Mouse (Mus musculus) forebrain, embryonic 15.5 days (tissue): Measurements from ENCODE around the gene Atp2c1. TPM values are rescaled to one million over a fixed set of nuclear protein-coding genes. Genes with fewer than 3 reads are reported as not detected.
A peak's percentile ranks its signal among the peaks of the same experiment; 100 is the strongest.

Experiments used
- ATAC-seq: fragments of 200-750 bp; cut with Nextera tagmentation; replicated peaks from 2 replicates; pipeline ENCODE4 v1.8.0; 2017; ENCODE audit warnings: mild to moderate bottlenecking, moderate TSS enrichment, moderate library complexity
- H3K27ac ChIP-seq: fragments of 300-500 bp; sonication (generic); replicated peaks from 2 replicates; pipeline ENCODE4 v1.5.1; 2015; ENCODE audit warnings: mild to moderate bottlenecking, inconsistent platforms
- H3K27me3 ChIP-seq: fragments of 300-500 bp; sonication (generic); 2 replicates; pipeline ENCODE4 v1.6.1; 2015; ENCODE audit warnings: inconsistent platforms
- H3K36me3 ChIP-seq: fragments of 300-500 bp; sonication (generic); 2 replicates; pipeline ENCODE4 v1.6.1; 2015; ENCODE audit warnings: mild to moderate bottlenecking, inconsistent platforms
- H3K4me1 ChIP-seq: fragments of 300-500 bp; sonication (generic); 2 replicates; pipeline ENCODE4 v1.6.1; 2015; ENCODE audit warnings: inconsistent platforms
- H3K4me2 ChIP-seq: fragments of 300-500 bp; sonication (generic); replicated peaks from 2 replicates; pipeline ENCODE4 v1.6.1; 2015; ENCODE audit warnings: mild to moderate bottlenecking, inconsistent platforms
- H3K4me3 ChIP-seq: fragments of 300-500 bp; sonication (generic); 2 replicates; pipeline ENCODE4 v1.5.1; 2015; ENCODE audit warnings: mild to moderate bottlenecking, inconsistent platforms
- H3K9ac ChIP-seq: fragments of 300-500 bp; sonication (generic); replicated peaks from 2 replicates; pipeline ENCODE4 v1.6.1; 2015; ENCODE audit warnings: mild to moderate bottlenecking, inconsistent platforms
- H3K9me3 ChIP-seq: fragments of 300-500 bp; sonication (generic); 2 replicates; pipeline ENCODE4 v1.6.1; 2016; ENCODE audit warnings: inconsistent platforms
- WGBS: fragments of 180-500 bp; shearing (Covaris S2); methylation state at CpG from one replicate; pipeline ENCODE4 v1.1.7; 2015; ENCODE audit warnings: mixed read lengths; 5-methylcytosine and 5-hydroxymethylcytosine counted together
- polyA plus RNA-seq: library from polyadenylated mRNA; unstranded; fragments of >200 nt; fragmentation: Nextera tagmentation; extraction: Ambion mirVana; gene quantifications from 2 replicates; pipeline ENCODE4 v1.2.1, GENCODE M21; 2015

The Atp2c1 gene
- polyA plus RNA-seq, 1 experiment from 2014 or later: 95.0 TPM

- 84% methylated on average over 4 of the region's 4 CpGs for WGBS
- Histone ChIP-seq H3K36me3 (no peaks in the 10 kb centered on the region), H3K9me3 (no peaks in the 10 kb centered on the region), H3K27ac (no peak overlapping the region), H3K4me2 (no peak overlapping the region), H3K27me3 (no peaks in the 10 kb centered on the region), H3K4me3 (no peak overlapping the region), H3K9ac (no peak overlapping the region), H3K4me1 (peaks cover 10% of the 10 kb centered on the region)
- no peak for ATAC-seq
Observed at GRCm38 (mm10) chr9:105482715-105483510, 44.2 kb downstream of the Atp2c1 start.

- H3K36me3 ChIP-seq: no peaks in the 10 kb centered on the region
- no peak for ATAC-seq
- H3K27me3 ChIP-seq: no peaks in the 10 kb centered on the region
- H3K9ac ChIP-seq: no peak overlapping the region
- 60% methylated on average over 4 of the region's 4 CpGs for WGBS
- no peak overlapping the region for H3K27ac ChIP-seq
- no peaks in the 10 kb centered on the region for H3K9me3 ChIP-seq
- no peak overlapping the region for H3K4me3 ChIP-seq
- H3K4me2 ChIP-seq: no peak overlapping the region
- H3K4me1 ChIP-seq: peaks cover 10% of the 10 kb centered on the region
Observed at GRCm38 (mm10) chr9:105482070-105482469, 45.0 kb downstream of the Atp2c1 start.

- WGBS: 74% methylated on average over 3 of the region's 3 CpGs
- Histone ChIP-seq H3K4me3 (no peak overlapping the region), H3K27ac (no peak overlapping the region), H3K27me3 (no peaks in the 10 kb centered on the region), H3K36me3 (no peaks in the 10 kb centered on the region), H3K4me2 (no peak overlapping the region), H3K9me3 (no peaks in the 10 kb centered on the region), H3K9ac (no peak overlapping the region), H3K4me1 (0 out of 2 replicates have a peak, but pooled peaks cover 4% of the 10 kb centered on the region)
- no peak for ATAC-seq
Observed at GRCm38 (mm10) chr9:105476134-105476533, 51.0 kb downstream of the Atp2c1 start.

GRCm38 (mm10) chr9:105474910-105475309 is 52.2 kb downstream of the Atp2c1 start:
- no peaks in the 10 kb centered on the region for H3K9me3 ChIP-seq
- no peak overlapping the region for H3K9ac ChIP-seq
- H3K4me2 ChIP-seq: no peak overlapping the region
- H3K4me1 ChIP-seq: 0 out of 2 replicates have a peak, but pooled peaks cover 4% of the 10 kb centered on the region
- H3K4me3 ChIP-seq: no peak overlapping the region
- WGBS: 88% methylated on average over 3 of the region's 3 CpGs
- H3K27me3 ChIP-seq: no peaks in the 10 kb centered on the region
- no peak overlapping the region for H3K27ac ChIP-seq
- H3K36me3 ChIP-seq: no peaks in the 10 kb centered on the region
- ATAC-seq: no peak

GRCm38 (mm10) chr9:105467787-105468186 is 59.3 kb downstream of the Atp2c1 start:
- no peak for ATAC-seq
- H3K27ac ChIP-seq: no peak overlapping the region
- peaks cover 27% of the 10 kb centered on the region for H3K36me3 ChIP-seq
- over 99% methylated on average over 3 of the region's 3 CpGs for WGBS
- H3K27me3 ChIP-seq: no peaks in the 10 kb centered on the region
- H3K4me3 ChIP-seq: no peak overlapping the region
- H3K9ac ChIP-seq: no peak overlapping the region
- H3K4me2 ChIP-seq: no peak overlapping the region
- no peaks in the 10 kb centered on the region for H3K4me1 ChIP-seq
- H3K9me3 ChIP-seq: no peaks in the 10 kb centered on the region

DNA sequence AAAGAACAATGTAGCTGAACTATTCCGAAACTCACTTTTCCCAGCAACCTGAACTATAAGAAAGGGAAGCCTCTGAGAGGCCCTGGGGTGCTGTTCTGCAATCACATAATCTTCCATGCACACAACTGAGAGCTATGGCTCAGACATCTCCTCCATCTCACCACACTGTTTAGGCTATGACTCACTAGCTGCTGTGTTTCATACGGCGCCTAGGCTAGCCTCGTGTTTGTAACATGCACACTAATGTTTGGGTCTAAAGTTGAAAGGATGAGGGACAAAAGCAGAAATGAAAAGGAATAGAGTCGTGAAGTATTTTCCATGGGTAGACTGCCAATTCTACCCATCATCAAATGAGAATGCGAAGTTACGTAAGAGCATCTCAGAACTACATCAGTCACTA is 65.6 kb downstream of the Atp2c1 start:
- Histone ChIP-seq H3K4me1 (no peaks in the 10 kb centered on the region), H3K9ac (no peak overlapping the region), H3K27me3 (no peaks in the 10 kb centered on the region), H3K4me3 (no peak overlapping the region), H3K36me3 (peaks cover 47% of the 10 kb centered on the region), H3K9me3 (no peaks in the 10 kb centered on the region), H3K4me2 (no peak overlapping the region), H3K27ac (no peak overlapping the region)
- 93% methylated on average over 7 of the region's 7 CpGs for WGBS
- ATAC-seq: no peak

DNA sequence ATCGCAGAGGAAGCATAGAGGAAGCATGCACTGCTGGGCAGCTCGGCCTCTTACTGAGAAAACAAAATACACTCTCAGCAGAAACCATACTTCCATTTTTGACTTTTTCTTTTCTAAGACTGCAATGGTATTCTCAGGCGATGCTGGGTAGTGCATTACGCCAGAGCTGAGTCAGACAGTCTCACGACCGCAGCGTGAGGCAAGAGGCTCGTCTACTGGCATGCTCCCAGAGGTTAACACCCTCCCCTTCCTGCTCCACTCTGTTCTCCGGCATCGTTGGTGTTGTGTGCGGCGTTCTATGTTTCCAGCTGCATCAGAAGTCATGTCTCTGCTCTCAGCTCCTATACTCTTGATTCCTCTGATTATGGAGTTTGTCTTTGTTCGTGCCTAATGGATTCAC is 68.1 kb downstream of the Atp2c1 start:
- Histone ChIP-seq H3K9me3 (no peaks in the 10 kb centered on the region), H3K27ac (no peak overlapping the region), H3K9ac (no peak overlapping the region), H3K4me1 (no peaks in the 10 kb centered on the region), H3K4me3 (no peak overlapping the region), H3K27me3 (no peaks in the 10 kb centered on the region), H3K36me3 (peaks cover 48% of the 10 kb centered on the region), H3K4me2 (no peak overlapping the region)
- WGBS: 95% methylated on average over 13 of the region's 13 CpGs
- no peak for ATAC-seq

DNA sequence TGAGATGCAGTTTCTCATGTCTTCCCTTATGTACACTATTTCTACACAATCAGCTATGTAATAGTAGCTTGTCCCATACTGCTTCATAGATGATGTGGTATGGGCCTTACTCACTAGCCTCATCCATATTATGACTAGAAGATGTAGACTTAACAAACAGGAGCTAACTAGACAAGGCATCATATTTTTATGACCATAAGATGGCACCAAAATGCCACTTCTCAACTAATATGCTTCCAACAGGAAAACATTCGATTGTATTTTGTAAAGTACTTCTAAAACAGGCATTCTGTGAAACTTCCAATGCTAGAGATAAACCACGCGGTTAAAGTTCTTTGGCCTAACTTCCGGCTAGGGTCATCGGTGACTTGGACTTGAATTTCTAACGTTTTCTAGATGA is 118.6 kb downstream of the Atp2c1 start:
- WGBS: 94% methylated on average over 6 of the region's 6 CpGs
- no peak overlapping the region for H3K4me3 ChIP-seq
- ATAC-seq: no peak

DNA sequence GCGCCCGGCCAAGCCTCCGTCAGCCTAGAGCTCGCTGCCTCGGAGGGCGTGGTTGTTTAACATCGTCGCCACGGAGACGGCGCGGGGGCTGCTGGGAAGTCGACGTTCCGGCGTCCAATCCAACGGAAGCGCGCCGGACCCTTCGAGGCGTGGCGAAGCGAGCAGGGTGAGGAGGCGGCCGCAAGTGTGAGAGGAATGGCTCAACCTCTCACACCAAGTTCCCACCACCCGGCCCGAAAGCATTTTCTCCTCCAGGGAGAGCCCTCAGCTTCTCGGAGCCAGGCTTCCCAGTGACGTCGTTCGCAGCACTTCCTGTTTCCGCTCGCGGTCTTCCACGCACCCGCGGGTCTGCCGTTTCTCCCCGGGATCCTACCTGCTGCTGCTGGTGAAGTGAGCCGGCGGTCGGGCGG is 131.9 kb downstream of the Atp2c1 start, which contains the start of the genes Aste1 and Nek11:
Gene Aste1, plus strand, starts transcription at position 175 of the 410 bp plus-strand sequence.
Gene Nek11, minus strand, starts transcription at position 307 of the 410 bp plus-strand sequence.
- Histone ChIP-seq H3K36me3 (peaks cover 14% of the 10 kb centered on the region; the same call in 1 of the 2 replicates), H3K4me2 (peak within 1 kb of the TSS; percentile 81), H3K9ac (peak within 1 kb of the TSS; percentile 70), H3K27ac (peak within 1 kb of the TSS; percentile 90), H3K9me3 (no peaks in the 10 kb centered on the region), H3K27me3 (no peaks in the 10 kb centered on the region; the same call in 1 of the 2 replicates), H3K4me1 (peaks cover 35% of the 10 kb centered on the region), H3K4me3 (peak within 1 kb of the TSS; percentile 88)
- peak; percentile 97 for ATAC-seq
- under 1% methylated on average over 44 of the region's 44 CpGs for WGBS

More for the DNA sequence above, 118.6 kb downstream of the Atp2c1 start:
- Histone ChIP-seq H3K4me2 (no peak overlapping the region), H3K9ac (no peak overlapping the region), H3K27me3 (no peaks in the 10 kb centered on the region), H3K4me1 (no peaks in the 10 kb centered on the region), H3K36me3 (peaks cover 36% of the 10 kb centered on the region), H3K27ac (no peak overlapping the region), H3K9me3 (no peaks in the 10 kb centered on the region)

DNA sequence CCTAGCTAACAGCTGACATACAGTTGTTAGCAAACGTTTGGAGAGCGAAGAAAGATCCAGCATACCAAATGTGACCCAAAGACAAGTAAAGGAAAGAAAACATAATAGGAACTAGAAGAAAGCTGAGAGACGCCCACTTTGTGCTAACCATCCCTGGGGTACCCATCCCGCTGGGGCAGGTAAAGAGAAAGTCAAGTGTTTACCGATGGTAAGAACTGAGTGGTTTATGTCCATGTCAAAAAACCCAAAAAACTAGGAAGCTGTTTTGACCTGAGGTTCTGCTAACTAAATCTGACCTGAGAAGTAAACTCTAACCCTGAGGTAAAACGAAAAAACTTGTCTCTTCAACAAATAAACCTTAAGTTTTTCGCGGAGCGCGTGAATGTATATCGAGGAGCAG is 132.4 kb downstream of the Atp2c1 start:
- ATAC-seq: 0 out of 2 replicates have a peak, but pooled peaks have one; percentile 20
- H3K27ac ChIP-seq: no peak overlapping the region

GRCm38 (mm10) chr9:105390616-105391015 is 136.5 kb downstream of the Atp2c1 start:
- 73% methylated on average over 4 of the region's 5 CpGs for WGBS
- no peaks in the 10 kb centered on the region; the same call in 1 of the 2 replicates for H3K27me3 ChIP-seq
- no peak for ATAC-seq

More for the DNA sequence above, 132.4 kb downstream of the Atp2c1 start:
- WGBS: 18% methylated on average over 11 of the region's 11 CpGs
- Histone ChIP-seq H3K27me3 (no peaks in the 10 kb centered on the region; the same call in 1 of the 2 replicates), H3K9me3 (no peaks in the 10 kb centered on the region), H3K4me3 (peak overlapping the region; percentile 88), H3K36me3 (peaks cover 14% of the 10 kb centered on the region; the same call in 1 of the 2 replicates), H3K4me1 (peaks cover 30% of the 10 kb centered on the region), H3K4me2 (peak overlapping the region; percentile 81), H3K9ac (peak overlapping the region; percentile 70; the same call in 1 of the 2 replicates)

DNA sequence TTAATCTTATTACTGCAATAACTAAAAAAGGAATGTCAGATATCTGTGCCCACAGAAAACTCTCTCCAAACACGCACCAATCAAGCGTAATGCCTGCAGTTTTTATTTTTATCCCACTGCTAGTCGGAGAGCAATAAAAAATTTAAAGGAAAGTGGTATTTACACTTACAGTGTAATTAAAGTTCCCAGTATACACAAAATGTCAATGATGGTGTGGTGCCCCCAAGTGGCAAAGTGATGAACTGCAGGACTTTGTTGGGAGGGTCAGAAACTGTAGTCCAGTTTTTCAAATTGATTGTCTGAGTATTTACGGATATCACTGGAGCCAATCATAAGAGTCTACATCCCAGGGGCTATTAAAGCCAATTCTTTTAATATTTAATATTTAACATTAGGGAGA is 137.8 kb downstream of the Atp2c1 start:
- no peak overlapping the region for H3K27ac ChIP-seq
- no peak overlapping the region for H3K4me3 ChIP-seq
- no peaks in the 10 kb centered on the region for H3K36me3 ChIP-seq
- no peak overlapping the region for H3K4me2 ChIP-seq
- H3K4me1 ChIP-seq: no peaks in the 10 kb centered on the region
- H3K27me3 ChIP-seq: no peaks in the 10 kb centered on the region; the same call in 1 of the 2 replicates
- ATAC-seq: no peak
- H3K9ac ChIP-seq: no peak overlapping the region
- 13% methylated on average over 4 of the region's 4 CpGs for WGBS
- H3K9me3 ChIP-seq: no peaks in the 10 kb centered on the region

More at GRCm38 (mm10) chr9:105390616-105391015, 136.5 kb downstream of the Atp2c1 start:
- Histone ChIP-seq H3K4me2 (no peak overlapping the region), H3K36me3 (no peaks in the 10 kb centered on the region), H3K9ac (no peak overlapping the region), H3K4me1 (peaks cover under 1% of the 10 kb centered on the region; the same call in 1 of the 2 replicates), H3K27ac (no peak overlapping the region), H3K9me3 (no peaks in the 10 kb centered on the region), H3K4me3 (no peak overlapping the region)
